22 mouse cellular contexts compared by ENCODE assay signal in genomic region chr1:167063971-167064370, GRCm38 (mm10).
DNase-seq lines count a peak whose midpoint lies in the region; ATAC-seq and TF ChIP-seq lines count a peak whose summit lies in the region.
"Had no signal": no experiment of that assay in that cellular context is flagged by ENCODE, and none has a peak within 500 bp of the region (broad histone marks: within the 10 kb centered on the region; RNA-seq: fewer than 3 reads in every experiment).

No protein-coding gene starts in this region.

- intact Hi-C loops in left cerebral cortex, postnatal 4 days (cut with DNase I): no loop called here
- intact Hi-C loops in left cerebral cortex, postnatal 25 days (cut with DNase I): no loop called here

- 0 out of 2 replicates have a peak overlapping the region, but pooled peaks have one; percentile 16 for H3K9ac ChIP-seq in embryonic facial prominence, embryonic 13.5 days
- H3K9ac ChIP-seq: embryonic facial prominence, embryonic 15.5 days; heart, embryonic 15.5 days; limb, embryonic 12.5 days; liver, embryonic 14.5 days had no signal

- DNase-seq in embryonic facial prominence, embryonic 10.5 days (ENCODE audit: low spot score): no peak
- peak; percentile 27 for DNase-seq in left cerebral cortex, postnatal 4 days
- no peak for DNase-seq in left cerebral cortex, postnatal 25 days (ENCODE audit: low spot score in 2 of 2)
- DNase-seq in lung, adult 2 months: peak; percentile 10
- DNase-seq in testis, postnatal 10 days (ENCODE audit: low spot score): no peak
- DNase-seq: adrenal gland, postnatal 14 days; gastrocnemius, postnatal 14 days; kidney, adult 18-20 months; kidney, postnatal 14 days; midbrain, embryonic 14.5 days; spleen, adult 18-20 months; thymus, adult 2 months had no signal

- no peak for TF ChIP-seq CTCF in lung, adult 2 months (IDR thresholded peaks at IDR 0.05; ENCODE audit: insufficient read depth, low read length)
- TF ChIP-seq CTCF in olfactory bulb, adult 2 months (IDR thresholded peaks at IDR 0.05; ENCODE audit: insufficient read depth, low read depth, low read length): no peak

- no peak overlapping the region for H3K4me2 ChIP-seq in embryonic facial prominence, embryonic 13.5 days
- H3K4me2 ChIP-seq: embryonic facial prominence, embryonic 15.5 days; heart, embryonic 15.5 days; limb, embryonic 12.5 days had no signal

- TF ChIP-seq POLR2A in lung, adult 2 months (IDR thresholded peaks at IDR 0.05; ENCODE audit: borderline replicate concordance, extremely low read depth, low read depth, low read length): no peak
- TF ChIP-seq POLR2A in olfactory bulb, adult 2 months (IDR thresholded peaks at IDR 0.05; ENCODE audit: insufficient read depth, low read depth, low read length): no peak

- no peak overlapping the region for H3K27ac ChIP-seq in embryonic facial prominence, embryonic 13.5 days
- H3K27ac ChIP-seq in embryonic facial prominence, embryonic 10.5 days (replicated peaks): no peak overlapping the region; the same call in 1 of the 2 replicates
- H3K27ac ChIP-seq in olfactory bulb, adult 2 months (ENCODE audit: insufficient read depth, low read depth, low read length): peak overlapping the region; percentile 10; the same call in 1 of the 2 replicates
- H3K27ac ChIP-seq: embryonic facial prominence, embryonic 15.5 days; forebrain, embryonic 10.5 days; heart, embryonic 15.5 days; left cerebral cortex, adult 2 months; limb, embryonic 12.5 days; liver, embryonic 14.5 days had no signal

- no peaks in the 10 kb centered on the region for H3K27me3 ChIP-seq in embryonic facial prominence, embryonic 13.5 days
- H3K27me3 ChIP-seq in embryonic facial prominence, embryonic 10.5 days (replicated peaks; ENCODE audit: low read depth, poor library complexity, severe bottlenecking): no peaks in the 10 kb centered on the region
- H3K27me3 ChIP-seq: embryonic facial prominence, embryonic 15.5 days; heart, embryonic 15.5 days; limb, embryonic 12.5 days had no signal

- WGBS in embryonic facial prominence, embryonic 13.5 days: 43% methylated on average over 4 of the region's 4 CpGs
- 56% methylated on average over 4 of the region's 4 CpGs for WGBS in embryonic facial prominence, embryonic 10.5 days
- whole genome bisulfite sequencing in lung, adult 2 months: 31% methylated on average over 4 of the region's 4 CpGs
- 42% methylated on average over 4 of the region's 4 CpGs for WGBS in olfactory bulb, adult 2 months

- H3K4me3 ChIP-seq in embryonic facial prominence, embryonic 13.5 days: no peak overlapping the region
- H3K4me3 ChIP-seq in embryonic facial prominence, embryonic 10.5 days: no peak overlapping the region
- H3K4me3 ChIP-seq in lung, adult 2 months (replicated peaks; ENCODE audit: extremely low read depth, low read depth, low read length): no peak overlapping the region
- no peak overlapping the region for H3K4me3 ChIP-seq in olfactory bulb, adult 2 months (ENCODE audit: insufficient read depth, low read depth, low read length)
- H3K4me3 ChIP-seq: embryonic facial prominence, embryonic 15.5 days; forebrain, embryonic 10.5 days; heart, embryonic 15.5 days; left cerebral cortex, adult 2 months; limb, embryonic 12.5 days had no signal

- H3K4me1 ChIP-seq in embryonic facial prominence, embryonic 13.5 days: peaks cover 8% of the 10 kb centered on the region
- peaks cover 18% of the 10 kb centered on the region for H3K4me1 ChIP-seq in embryonic facial prominence, embryonic 10.5 days
- peaks cover 12% of the 10 kb centered on the region for H3K4me1 ChIP-seq in lung, adult 2 months (ENCODE audit: control insufficient read depth, insufficient read depth, low read length)
- peaks cover 40% of the 10 kb centered on the region for H3K4me1 ChIP-seq in olfactory bulb, adult 2 months (ENCODE audit: control insufficient read depth, insufficient read depth, low read length)
- H3K4me1 ChIP-seq: embryonic facial prominence, embryonic 15.5 days; heart, embryonic 15.5 days; limb, embryonic 12.5 days had no signal

- no peaks in the 10 kb centered on the region for H3K9me3 ChIP-seq in embryonic facial prominence, embryonic 13.5 days
- H3K9me3 ChIP-seq in embryonic facial prominence, embryonic 10.5 days: no peaks in the 10 kb centered on the region
- H3K9me3 ChIP-seq: embryonic facial prominence, embryonic 15.5 days; forebrain, embryonic 10.5 days; heart, embryonic 15.5 days; limb, embryonic 12.5 days had no signal

- H3K36me3 ChIP-seq in embryonic facial prominence, embryonic 13.5 days: no peaks in the 10 kb centered on the region
- no peaks in the 10 kb centered on the region for H3K36me3 ChIP-seq in embryonic facial prominence, embryonic 10.5 days (replicated peaks)
- H3K36me3 ChIP-seq: embryonic facial prominence, embryonic 15.5 days; forebrain, embryonic 10.5 days; heart, embryonic 15.5 days; limb, embryonic 12.5 days had no signal

- no peak for ATAC-seq in embryonic facial prominence, embryonic 13.5 days (ENCODE audit: insufficient number of reproducible peaks, insufficient read depth, low FRiP score, low TSS enrichment, low read depth)
- ATAC-seq: activated CD4-positive, CD25-positive, alpha-beta regulatory T cell, adult 4 months; Patski had no signal

Comparison
In these comparisons a context has a peak if more than half of its experiments do, and no peak if none do; other contexts are left out.
1. DNase-seq: peak in left cerebral cortex, postnatal 4 days (single experiment) and lung, adult 2 months (single experiment); none in embryonic facial prominence, embryonic 10.5 days (single experiment), left cerebral cortex, postnatal 25 days (0 of 2) and testis, postnatal 10 days (single experiment).